Mouse (Mus musculus) kidney, embryonic 14.5 days (tissue): Measurements from ENCODE around the gene Tmem258. TPM values are rescaled to one million over a fixed set of nuclear protein-coding genes. Genes with fewer than 3 reads are reported as not detected.
A peak's percentile ranks its signal among the peaks of the same experiment; 100 is the strongest.

Source experiments
- ATAC-seq: fragments of 200-750 bp; cut with Nextera tagmentation; 2 replicates; pipeline ENCODE4 v1.8.0; 2017; ENCODE audit warnings: moderate number of reproducible peaks, mild to moderate bottlenecking, moderate TSS enrichment, moderate library complexity; ENCODE audit not compliant: low FRiP score, low TSS enrichment
- H3K27ac ChIP-seq: fragments of 300-500 bp; sonication (generic); 2 replicates; pipeline ENCODE4 v1.5.1; 2014; ENCODE audit warnings: low read depth, mild to moderate bottlenecking, low read length, moderate library complexity, mixed read lengths
- H3K27me3 ChIP-seq: fragments of 300-500 bp; sonication (generic); 2 replicates; pipeline ENCODE4 v1.6.1; 2014; ENCODE audit warnings: mild to moderate bottlenecking, low read length; ENCODE audit not compliant: control insufficient read depth, insufficient read depth
- H3K36me3 ChIP-seq: fragments of 300-500 bp; sonication (generic); 2 replicates; pipeline ENCODE4 v1.6.1; 2014; ENCODE audit warnings: low read length, mixed read lengths; ENCODE audit not compliant: control insufficient read depth, insufficient read depth
- H3K4me1 ChIP-seq: fragments of 300-500 bp; sonication (generic); 2 replicates; pipeline ENCODE4 v1.6.1; 2014; ENCODE audit warnings: low read length, mixed read lengths; ENCODE audit not compliant: control insufficient read depth, insufficient read depth
- H3K4me2 ChIP-seq: fragments of 300-500 bp; sonication (generic); replicated peaks from 2 replicates; pipeline ENCODE4 v1.6.1; 2014; ENCODE audit warnings: low read depth, mild to moderate bottlenecking, low read length
- H3K4me3 ChIP-seq: fragments of 300-500 bp; sonication (generic); 2 replicates; pipeline ENCODE4 v1.5.1; 2014; ENCODE audit warnings: mild to moderate bottlenecking, low read length
- H3K9ac ChIP-seq: fragments of 300-500 bp; sonication (generic); 2 replicates; pipeline ENCODE4 v1.6.1; 2014; ENCODE audit warnings: low read depth, mild to moderate bottlenecking, low read length, moderate library complexity
- H3K9me3 ChIP-seq: fragments of 300-500 bp; sonication (generic); 2 replicates; pipeline ENCODE4 v1.6.1; 2016; ENCODE audit warnings: low read length; ENCODE audit not compliant: control insufficient read depth
- WGBS: fragments of 180-500 bp; shearing (Covaris S2); extraction: QIAGEN DNeasy Blood & Tissue Kit; methylation state at CpG from one replicate; pipeline ENCODE4 v1.1.7; 2014; 5-methylcytosine and 5-hydroxymethylcytosine counted together
- polyA plus RNA-seq: library from polyadenylated mRNA; unstranded; fragments of >200 nt; fragmentation: Nextera tagmentation; extraction: Ambion mirVana; gene quantifications from 2 replicates; pipeline ENCODE4 v1.2.1, GENCODE M21; 2014

Tmem258 gene
- polyA plus RNA-seq, 1 experiment from 2014 or later: 467 TPM

- H3K4me3 ChIP-seq: no peak overlapping the region
- H3K4me2 ChIP-seq: no peak overlapping the region
- no peaks in the 10 kb centered on the region for H3K36me3 ChIP-seq
- H3K4me1 ChIP-seq: no peaks in the 10 kb centered on the region
- no peaks in the 10 kb centered on the region for H3K9me3 ChIP-seq
- no peak overlapping the region for H3K27ac ChIP-seq
- ATAC-seq: no peak
- no peaks in the 10 kb centered on the region for H3K27me3 ChIP-seq
- WGBS: 30% methylated on average over 1 of the region's 1 CpGs
- H3K9ac ChIP-seq: no peak overlapping the region
Observed at GRCm38 (mm10) chr19:10170466-10170865, 33.3 kb upstream of the Tmem258 start.

- Histone ChIP-seq H3K27ac (no peak overlapping the region), H3K27me3 (no peaks in the 10 kb centered on the region), H3K4me1 (no peaks in the 10 kb centered on the region), H3K36me3 (no peaks in the 10 kb centered on the region), H3K4me2 (no peak overlapping the region), H3K9ac (no peak overlapping the region), H3K4me3 (no peak overlapping the region), H3K9me3 (no peaks in the 10 kb centered on the region)
- ATAC-seq: no peak
- 67% methylated on average over 7 of the region's 7 CpGs for WGBS
Observed at GRCm38 (mm10) chr19:10171359-10171758, 32.5 kb upstream of the Tmem258 start.

- H3K27ac ChIP-seq: no peak overlapping the region
Observed at GRCm38 (mm10) chr19:10171846-10172245, 32.0 kb upstream of the Tmem258 start.

GRCm38 (mm10) chr19:10173116-10173718 is 30.6 kb upstream of the Tmem258 start:
- WGBS: 87% methylated on average over 5 of the region's 5 CpGs
- Histone ChIP-seq H3K9me3 (no peaks in the 10 kb centered on the region), H3K4me3 (no peak overlapping the region), H3K27me3 (no peaks in the 10 kb centered on the region), H3K27ac (no peak overlapping the region), H3K9ac (no peak overlapping the region), H3K4me2 (no peak overlapping the region), H3K36me3 (no peaks in the 10 kb centered on the region), H3K4me1 (peaks cover 3% of the 10 kb centered on the region; the same call in 1 of the 2 replicates)
- no peak for ATAC-seq

More at GRCm38 (mm10) chr19:10171846-10172245, 32.0 kb upstream of the Tmem258 start:
- no peaks in the 10 kb centered on the region for H3K9me3 ChIP-seq
- no peak overlapping the region for H3K4me3 ChIP-seq
- H3K36me3 ChIP-seq: no peaks in the 10 kb centered on the region
- no peak for ATAC-seq
- no peak overlapping the region for H3K4me2 ChIP-seq
- no peaks in the 10 kb centered on the region for H3K27me3 ChIP-seq
- H3K9ac ChIP-seq: no peak overlapping the region
- peaks cover under 1% of the 10 kb centered on the region; the same call in 1 of the 2 replicates for H3K4me1 ChIP-seq

GRCm38 (mm10) chr19:10173844-10174539 is 29.8 kb upstream of the Tmem258 start:
- no peak overlapping the region for H3K4me2 ChIP-seq
- no peaks in the 10 kb centered on the region for H3K27me3 ChIP-seq
- H3K9me3 ChIP-seq: no peaks in the 10 kb centered on the region
- no peak overlapping the region for H3K4me3 ChIP-seq
- peaks cover 3% of the 10 kb centered on the region; the same call in 1 of the 2 replicates for H3K4me1 ChIP-seq
- no peak overlapping the region for H3K9ac ChIP-seq
- ATAC-seq: no peak
- H3K36me3 ChIP-seq: no peaks in the 10 kb centered on the region
- no peak overlapping the region for H3K27ac ChIP-seq
- WGBS: 92% methylated on average over 7 of the region's 7 CpGs

- ATAC-seq: no peak
- 86% methylated on average over 4 of the region's 4 CpGs for WGBS
- Histone ChIP-seq H3K36me3 (no peaks in the 10 kb centered on the region), H3K4me1 (peaks cover 3% of the 10 kb centered on the region; the same call in 1 of the 2 replicates), H3K4me2 (no peak overlapping the region), H3K27me3 (no peaks in the 10 kb centered on the region), H3K4me3 (no peak overlapping the region), H3K9ac (no peak overlapping the region), H3K27ac (no peak overlapping the region), H3K9me3 (no peaks in the 10 kb centered on the region)
Observed at GRCm38 (mm10) chr19:10174956-10175355, 28.9 kb upstream of the Tmem258 start.

- Histone ChIP-seq H3K27ac (no peak overlapping the region), H3K27me3 (no peaks in the 10 kb centered on the region), H3K4me1 (peaks cover 3% of the 10 kb centered on the region; the same call in 1 of the 2 replicates), H3K36me3 (no peaks in the 10 kb centered on the region), H3K9ac (no peak overlapping the region), H3K4me3 (no peak overlapping the region), H3K9me3 (no peaks in the 10 kb centered on the region), H3K4me2 (no peak overlapping the region)
- no peak for ATAC-seq
- 81% methylated on average over 1 of the region's 1 CpGs for WGBS
Observed at GRCm38 (mm10) chr19:10176477-10176876, 27.3 kb upstream of the Tmem258 start.

GRCm38 (mm10) chr19:10176941-10177372 is 26.9 kb upstream of the Tmem258 start:
- no peak overlapping the region for H3K27ac ChIP-seq
- no peak overlapping the region for H3K4me2 ChIP-seq
- H3K36me3 ChIP-seq: no peaks in the 10 kb centered on the region
- H3K9me3 ChIP-seq: no peaks in the 10 kb centered on the region
- H3K27me3 ChIP-seq: no peaks in the 10 kb centered on the region
- H3K4me1 ChIP-seq: peaks cover 3% of the 10 kb centered on the region; the same call in 1 of the 2 replicates
- ATAC-seq: 0 out of 2 replicates have a peak, but pooled peaks have one; percentile 37
- no peak overlapping the region for H3K9ac ChIP-seq
- 48% methylated on average over 7 of the region's 7 CpGs for WGBS
- no peak overlapping the region for H3K4me3 ChIP-seq

GRCm38 (mm10) chr19:10181225-10181624 is 22.6 kb upstream of the Tmem258 start:
- Histone ChIP-seq H3K27me3 (no peaks in the 10 kb centered on the region), H3K4me3 (no peak overlapping the region), H3K9me3 (no peaks in the 10 kb centered on the region), H3K9ac (no peak overlapping the region), H3K36me3 (peaks cover 10% of the 10 kb centered on the region; the same call in 1 of the 2 replicates), H3K27ac (no peak overlapping the region), H3K4me1 (peaks cover 11% of the 10 kb centered on the region), H3K4me2 (no peak overlapping the region)
- no peak for ATAC-seq
- WGBS: 92% methylated on average over 7 of the region's 7 CpGs
